Mouse (Mus musculus): Measurements from ENCODE around the gene Ankrd39. TPM values are rescaled to one million over a fixed set of nuclear protein-coding genes. Genes with fewer than 3 reads are reported as not detected.
A peak's percentile ranks its signal among the peaks of the same experiment; 100 is the strongest.

Gene Ankrd39
- total and polyA plus RNA-seq, 2 experiments from 2014 or later = 32.5 to 38.1 TPM

DNA sequence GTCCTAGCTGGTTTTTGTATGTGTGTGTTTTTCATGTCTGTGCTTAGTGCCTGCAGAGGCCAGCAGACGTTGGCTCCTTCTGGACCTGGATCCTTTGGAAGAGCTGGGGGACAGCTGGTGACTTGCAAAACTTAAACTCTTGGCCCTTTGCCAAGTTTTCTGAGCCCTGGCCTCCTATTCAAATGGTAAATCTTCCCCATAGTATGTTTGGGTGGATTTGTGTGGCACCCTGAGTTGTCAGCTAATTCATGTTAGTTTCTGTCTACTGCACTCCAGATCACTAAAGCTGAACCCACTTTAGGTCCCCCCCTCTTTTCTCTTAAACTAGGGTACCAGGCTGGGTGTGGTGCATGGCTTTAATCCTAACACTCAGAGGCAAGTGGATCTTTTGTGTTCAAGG, 18.9 kb downstream of the Ankrd39 start:
- H3K4me2 ChIP-seq (ENCODE audit: low read depth, low read length) = no peak overlapping the region
- H3K36me3 ChIP-seq (ENCODE audit: insufficient read depth, low read length) = peaks cover 15% of the 10 kb centered on the region; the same call in 1 of the 2 replicates
- no peaks in the 10 kb centered on the region for H3K9me3 ChIP-seq (ENCODE audit: low read length)
- peak; percentile 83 for DNase-seq (ENCODE audit: low spot score)
- H3K9ac ChIP-seq (replicated peaks; ENCODE audit: low read length) = no peak overlapping the region
- H3K27ac ChIP-seq = no peak overlapping the region
- no peak overlapping the region for H3K4me3 ChIP-seq (ENCODE audit: low read length)
- ATAC-seq = 0 out of 2 replicates have a peak, but pooled peaks have one; percentile 14
- no peak for TF ChIP-seq CTCF (IDR thresholded peaks at IDR 0.05; ENCODE audit: low read depth)
- WGBS = 6% methylated on average over 1 of the region's 1 CpGs
- H3K27me3 ChIP-seq (ENCODE audit: insufficient read depth, low read length) = no peaks in the 10 kb centered on the region
- no peaks in the 10 kb centered on the region for H3K4me1 ChIP-seq (ENCODE audit: insufficient read depth, low read length)

DNA sequence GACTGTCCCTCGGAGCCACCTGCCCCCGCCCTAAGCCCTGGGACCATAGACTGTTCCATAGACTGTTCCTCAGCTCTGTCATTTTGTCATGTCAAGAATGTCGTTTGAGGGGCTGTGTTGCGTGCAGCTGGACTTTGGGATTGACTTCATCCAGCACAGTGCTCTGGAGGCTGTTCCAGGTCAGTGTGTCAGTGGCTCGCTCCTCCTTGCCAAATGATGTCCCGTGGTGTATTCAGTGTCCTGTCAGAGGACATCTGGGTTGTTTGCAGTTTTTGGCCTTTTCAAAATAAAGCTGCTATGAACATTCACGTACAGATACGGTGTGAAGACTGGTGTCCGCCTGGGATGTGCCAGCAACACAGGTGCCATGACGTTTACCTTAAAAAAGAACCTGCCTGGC, 20.3 kb downstream of the Ankrd39 start:
- DNase-seq (ENCODE audit: low spot score) (no peak), ATAC-seq (no peak)
- WGBS = 74% methylated on average over 10 of the region's 10 CpGs
- no peak overlapping the region for H3K4me2 ChIP-seq (ENCODE audit: low read depth, low read length)
- H3K9me3 ChIP-seq (ENCODE audit: low read length) = no peaks in the 10 kb centered on the region
- H3K4me1 ChIP-seq (ENCODE audit: insufficient read depth, low read length) = no peaks in the 10 kb centered on the region
- H3K27me3 ChIP-seq (ENCODE audit: insufficient read depth, low read length) = no peaks in the 10 kb centered on the region
- no peak overlapping the region for H3K4me3 ChIP-seq (ENCODE audit: low read length)
- H3K36me3 ChIP-seq (ENCODE audit: insufficient read depth, low read length) = peaks cover 19% of the 10 kb centered on the region; the same call in 1 of the 2 replicates
- H3K27ac ChIP-seq = no peak overlapping the region
- H3K9ac ChIP-seq (replicated peaks; ENCODE audit: low read length) = no peak overlapping the region
- no peak for TF ChIP-seq CTCF (IDR thresholded peaks at IDR 0.05; ENCODE audit: low read depth)

DNA sequence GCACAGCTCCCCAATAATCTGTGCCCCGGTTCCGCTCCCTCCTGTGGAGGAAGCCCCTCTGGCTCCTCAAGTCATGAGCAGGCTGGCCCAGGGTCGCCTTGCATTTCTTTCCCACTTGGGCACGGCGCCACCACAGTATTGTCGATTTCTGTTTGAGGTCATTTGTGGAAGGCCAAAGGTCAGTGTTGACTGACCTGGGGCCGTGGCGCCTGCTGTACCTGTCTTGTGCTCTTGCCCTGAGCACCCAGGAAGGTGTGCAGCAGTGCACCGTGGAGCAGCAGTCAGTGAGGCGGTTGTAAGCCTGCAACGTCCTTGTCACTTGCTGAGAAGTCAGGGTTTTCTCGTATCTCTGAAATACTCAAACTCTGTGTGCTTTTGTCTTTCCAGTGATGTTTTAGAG, 21.5 kb downstream of the Ankrd39 start:
- no peaks in the 10 kb centered on the region for H3K27me3 ChIP-seq (ENCODE audit: insufficient read depth, low read length)
- TF ChIP-seq CTCF (IDR thresholded peaks at IDR 0.05; ENCODE audit: low read depth) = no peak
- no peak for ATAC-seq
- H3K9me3 ChIP-seq (ENCODE audit: low read length) = no peaks in the 10 kb centered on the region
- no peak overlapping the region for H3K9ac ChIP-seq (replicated peaks; ENCODE audit: low read length)
- peaks cover 31% of the 10 kb centered on the region for H3K36me3 ChIP-seq (ENCODE audit: insufficient read depth, low read length)
- H3K4me1 ChIP-seq (ENCODE audit: insufficient read depth, low read length) = no peaks in the 10 kb centered on the region
- no peak overlapping the region for H3K27ac ChIP-seq
- WGBS = 89% methylated on average over 12 of the region's 12 CpGs
- no peak overlapping the region for H3K4me3 ChIP-seq (ENCODE audit: low read length)
- H3K4me2 ChIP-seq (ENCODE audit: low read depth, low read length) = no peak overlapping the region
- DNase-seq (ENCODE audit: low spot score) = no peak

DNA sequence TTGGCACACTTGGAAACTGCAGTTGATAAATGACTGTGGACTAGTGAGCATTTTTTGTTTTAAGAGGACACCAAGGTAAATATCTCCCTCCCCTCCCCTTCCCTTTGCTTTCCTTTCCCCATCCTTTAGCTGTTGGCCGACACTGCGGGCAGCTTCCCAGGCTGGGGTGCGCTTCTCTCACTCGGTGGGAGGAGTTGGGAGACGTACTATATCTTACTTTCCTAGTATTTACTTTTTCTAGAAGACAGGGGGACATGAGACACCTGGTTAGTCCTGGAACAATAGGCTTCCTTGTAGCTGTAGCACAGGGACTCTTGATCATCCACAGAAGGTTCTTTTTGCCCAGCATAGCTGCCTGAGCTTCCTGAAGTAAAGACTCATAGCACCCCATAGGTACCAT, 23.2 kb downstream of the Ankrd39 start:
- no peaks in the 10 kb centered on the region for H3K27me3 ChIP-seq (ENCODE audit: insufficient read depth, low read length)
- no peaks in the 10 kb centered on the region for H3K9me3 ChIP-seq (ENCODE audit: low read length)
- no peak for TF ChIP-seq CTCF (IDR thresholded peaks at IDR 0.05; ENCODE audit: low read depth)
- no peak overlapping the region for H3K4me2 ChIP-seq (ENCODE audit: low read depth, low read length)
- peaks cover 42% of the 10 kb centered on the region for H3K36me3 ChIP-seq (ENCODE audit: insufficient read depth, low read length)
- no peaks in the 10 kb centered on the region for H3K4me1 ChIP-seq (ENCODE audit: insufficient read depth, low read length)
- H3K27ac ChIP-seq = no peak overlapping the region
- ATAC-seq = no peak
- no peak for DNase-seq (ENCODE audit: low spot score)
- 85% methylated on average over 5 of the region's 5 CpGs for WGBS
- H3K9ac ChIP-seq (replicated peaks; ENCODE audit: low read length) = no peak overlapping the region
- no peak overlapping the region for H3K4me3 ChIP-seq (ENCODE audit: low read length)

DNA sequence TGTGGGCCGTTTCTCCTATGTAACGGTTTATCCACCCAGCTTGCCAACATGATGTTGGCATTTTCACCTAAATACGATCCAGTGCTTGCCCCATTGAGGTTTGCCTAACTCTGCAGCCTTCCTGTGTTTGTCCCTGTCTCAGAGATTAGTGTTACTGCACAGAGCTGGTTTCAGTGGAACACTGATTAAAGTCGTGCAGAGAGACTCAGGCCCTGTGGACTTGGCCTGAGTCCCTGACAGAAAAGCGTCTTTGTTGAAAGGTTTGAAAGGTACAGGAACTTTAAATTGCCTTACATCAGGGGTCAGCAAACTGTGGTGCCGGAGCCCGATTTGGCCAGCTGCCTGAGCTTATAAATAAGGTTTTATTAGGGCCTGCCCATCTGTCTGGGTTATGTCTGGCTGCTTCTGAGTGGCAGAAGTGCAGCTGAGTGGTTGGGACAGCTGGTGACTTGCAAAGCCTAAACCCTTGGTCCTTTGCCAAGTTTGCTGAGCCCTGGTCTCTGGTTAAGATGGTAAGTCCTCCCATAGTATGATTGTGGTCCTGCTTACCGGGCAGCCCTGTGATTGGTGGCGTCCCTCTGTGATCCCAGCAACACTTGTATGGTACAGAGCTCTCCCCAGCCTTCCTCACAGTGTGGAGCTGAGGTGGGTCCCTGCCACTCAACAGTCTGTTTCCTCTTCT, 23.8 kb downstream of the Ankrd39 start:
- peak; percentile 83 for DNase-seq (ENCODE audit: low spot score)
- 32% methylated on average over 9 of the region's 9 CpGs for WGBS
- Histone ChIP-seq H3K9me3 (ENCODE audit: low read length) (no peaks in the 10 kb centered on the region), H3K36me3 (ENCODE audit: insufficient read depth, low read length) (peaks cover 48% of the 10 kb centered on the region), H3K9ac (replicated peaks; ENCODE audit: low read length) (no peak overlapping the region), H3K4me2 (ENCODE audit: low read depth, low read length) (no peak overlapping the region), H3K27me3 (ENCODE audit: insufficient read depth, low read length) (no peaks in the 10 kb centered on the region), H3K27ac (peak overlapping the region; percentile 20; the same call in 1 of the 2 replicates), H3K4me1 (ENCODE audit: insufficient read depth, low read length) (no peaks in the 10 kb centered on the region), H3K4me3 (ENCODE audit: low read length) (no peak overlapping the region)
- TF ChIP-seq CTCF (IDR thresholded peaks at IDR 0.05; ENCODE audit: low read depth) = no peak
- peak; percentile 49 for ATAC-seq

DNA sequence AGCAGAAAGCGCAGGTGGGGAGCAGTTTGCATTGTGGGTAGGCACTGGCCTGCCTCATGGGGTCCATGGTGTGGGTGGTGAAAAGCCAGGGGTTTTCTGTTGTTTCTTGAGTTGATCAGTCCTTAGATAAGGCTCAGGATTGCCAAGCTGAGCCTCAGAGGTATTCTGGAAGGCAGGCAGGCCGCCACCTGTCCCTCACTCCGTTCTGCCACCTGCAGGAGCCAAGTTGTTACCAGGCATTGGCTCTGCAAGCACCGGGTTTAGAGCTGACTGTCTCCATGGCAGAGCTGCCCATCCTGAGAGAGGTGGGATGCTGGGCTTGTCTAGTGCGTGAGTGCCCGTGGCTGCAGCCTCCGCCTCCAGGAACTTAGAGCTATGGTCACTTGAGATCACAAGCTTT, 25.0 kb downstream of the Ankrd39 start:
- TF ChIP-seq CTCF (IDR thresholded peaks at IDR 0.05; ENCODE audit: low read depth) = no peak
- Histone ChIP-seq H3K9me3 (ENCODE audit: low read length) (no peaks in the 10 kb centered on the region), H3K4me3 (ENCODE audit: low read length) (no peak overlapping the region), H3K27me3 (ENCODE audit: insufficient read depth, low read length) (no peaks in the 10 kb centered on the region), H3K27ac (no peak overlapping the region), H3K36me3 (ENCODE audit: insufficient read depth, low read length) (peaks cover 48% of the 10 kb centered on the region), H3K4me2 (ENCODE audit: low read depth, low read length) (no peak overlapping the region), H3K4me1 (ENCODE audit: insufficient read depth, low read length) (no peaks in the 10 kb centered on the region), H3K9ac (replicated peaks; ENCODE audit: low read length) (no peak overlapping the region)
- DNase-seq (ENCODE audit: low spot score) = no peak
- WGBS = 90% methylated on average over 7 of the region's 7 CpGs
- ATAC-seq = no peak

DNA sequence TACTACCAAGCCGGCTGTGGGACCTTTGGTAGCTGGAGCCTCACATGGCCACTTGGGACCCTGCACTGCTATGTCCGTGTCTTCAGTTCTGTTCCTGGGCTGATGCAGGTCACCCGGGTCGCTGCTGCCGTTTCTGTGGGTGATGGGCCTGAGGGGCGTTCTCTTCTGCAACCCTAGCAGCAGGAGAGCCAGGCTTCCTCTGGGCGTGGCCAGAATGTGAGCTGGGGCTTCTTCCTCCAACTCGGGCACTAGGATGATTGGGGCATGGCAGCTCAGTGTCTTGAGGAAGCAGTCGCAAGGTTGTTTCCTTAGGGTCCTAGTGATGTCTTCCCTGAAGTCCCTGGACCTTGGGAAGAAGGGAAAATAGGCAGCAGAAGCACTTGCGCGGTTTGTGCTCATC, 27.6 kb downstream of the Ankrd39 start:
- H3K36me3 ChIP-seq (ENCODE audit: insufficient read depth, low read length) = peaks cover 36% of the 10 kb centered on the region
- no peak overlapping the region for H3K27ac ChIP-seq
- no peaks in the 10 kb centered on the region for H3K9me3 ChIP-seq (ENCODE audit: low read length)
- H3K4me1 ChIP-seq (ENCODE audit: insufficient read depth, low read length) = peaks cover 5% of the 10 kb centered on the region; the same call in 1 of the 2 replicates
- no peak overlapping the region for H3K4me2 ChIP-seq (ENCODE audit: low read depth, low read length)
- no peak for DNase-seq (ENCODE audit: low spot score)
- TF ChIP-seq CTCF (IDR thresholded peaks at IDR 0.05; ENCODE audit: low read depth) = no peak
- WGBS = 83% methylated on average over 11 of the region's 11 CpGs
- no peak for ATAC-seq
- no peaks in the 10 kb centered on the region for H3K27me3 ChIP-seq (ENCODE audit: insufficient read depth, low read length)
- no peak overlapping the region for H3K4me3 ChIP-seq (ENCODE audit: low read length)
- no peak overlapping the region for H3K9ac ChIP-seq (replicated peaks; ENCODE audit: low read length)
